Mouse (Mus musculus) left cerebral cortex, postnatal 25 days (tissue): ENCODE measurements around the gene Vmn1r26. TPM values are rescaled to one million over a fixed set of nuclear protein-coding genes. Genes with fewer than 3 reads are reported as not detected.
"Not testable (repeated sequence)": the region's sequence is repeated elsewhere in the genome, so short reads cannot be mapped to it uniquely, and the experiment has no call there.

ENCODE experiments used
- DNase-seq, 2 experiments: peaks; one replicate each; pipeline ENCODE4 v3.0.0; 2022; ENCODE audit warnings: low spot score in 2 of 2, mixed read lengths in 1 of 2
- intact Hi-C: fragments of 180-260 bp; cut with DNase I; formaldehyde crosslinking; loops from one replicate; pipeline ENCODE4 v1.15.1; 2025
- total RNA-seq, 2 experiments: library from RNA; stranded (reverse); gene quantifications; 2 replicates each; pipeline ENCODE4 v1.2.3; 2021

Vmn1r26 gene
- not detected for total RNA-seq

DNA sequence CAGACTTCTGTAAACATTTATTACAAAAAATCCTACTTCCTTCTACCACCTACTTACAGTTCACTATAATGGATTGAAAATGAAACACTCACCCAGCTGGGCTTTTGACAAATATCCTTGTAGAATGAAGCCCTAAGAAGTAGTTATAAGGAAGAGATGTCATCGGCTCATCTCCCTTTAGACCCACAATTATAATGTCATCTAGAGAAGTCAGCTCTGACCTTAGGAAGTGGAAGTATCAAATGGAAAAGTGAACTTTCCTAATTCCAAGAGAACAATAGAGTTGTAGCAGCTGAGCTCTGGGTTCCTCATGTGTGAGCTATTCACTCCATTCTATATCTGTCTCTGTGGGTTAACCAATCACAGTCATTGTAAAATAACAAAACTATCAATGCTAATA, at the start of gene Vmn1r26:
Gene Vmn1r26 (minus strand): TSS at position 101 of the 400 bp plus-strand sequence.
- no peak for DNase-seq
- intact Hi-C loops, result no loop called here

DNA sequence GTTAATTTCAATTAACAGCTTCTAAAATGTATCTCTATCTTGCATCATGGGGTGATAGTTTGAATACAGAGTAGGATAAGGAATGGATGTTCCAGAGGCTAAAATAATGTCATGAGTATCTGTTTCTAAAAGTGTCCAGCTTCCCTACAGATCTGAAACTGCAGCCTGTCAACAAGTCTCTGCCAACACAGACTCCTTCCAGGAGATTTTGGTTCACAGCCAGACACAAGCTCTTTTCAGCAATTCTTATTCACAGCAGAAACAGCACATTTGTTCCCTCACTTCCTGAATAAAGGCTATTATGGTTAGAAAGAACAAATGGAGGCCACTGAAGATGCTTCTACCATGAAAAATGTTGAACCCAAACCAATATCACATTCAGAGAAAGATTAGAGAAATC, 29.1 kb upstream of the Vmn1r26 start:
- DNase-seq, result peak; percentile 4 to 70
- intact Hi-C loops, result no loop called here

DNA sequence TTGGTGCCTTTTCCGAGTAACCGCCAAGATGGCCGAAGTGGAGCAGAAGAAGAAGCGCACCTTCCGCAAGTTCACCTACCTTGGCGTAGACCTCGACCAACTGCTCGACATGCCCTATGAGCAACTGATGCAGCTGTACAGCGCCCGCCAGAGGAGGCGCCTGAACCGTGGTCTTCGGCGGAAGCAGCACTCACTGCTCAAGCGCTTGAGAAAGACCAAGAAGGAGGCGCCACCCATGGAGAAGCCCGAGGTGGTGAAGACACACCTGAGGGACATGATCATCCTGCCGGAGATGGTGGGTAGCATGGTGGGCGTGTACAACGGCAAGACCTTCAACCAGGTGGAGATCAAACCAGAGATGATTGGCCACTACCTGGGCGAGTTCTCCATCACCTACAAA, 2.5 kb upstream of the Vmn1r26 start:
- intact Hi-C loops, DNase-seq: not testable (repeated sequence)

DNA sequence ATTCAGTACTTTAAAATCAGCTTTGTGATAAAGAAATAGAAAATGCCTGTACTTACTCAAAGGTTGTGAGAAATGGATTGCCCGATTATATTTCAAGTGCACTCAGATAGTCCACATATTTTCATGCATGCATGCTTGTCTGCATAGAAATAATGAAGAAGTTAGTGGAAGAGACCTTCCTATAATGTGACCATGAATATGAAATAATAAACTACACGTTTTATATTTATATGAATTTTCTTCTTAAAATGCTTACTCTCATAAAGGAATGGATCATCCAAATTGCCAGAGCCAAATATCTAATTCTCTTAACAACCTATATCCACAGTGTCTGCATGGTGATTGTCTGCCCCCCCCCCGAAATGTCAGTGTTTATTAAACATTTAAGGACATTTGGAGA, 34.2 kb downstream of the Vmn1r26 start, which contains the start of gene Vmn1r25:
Gene Vmn1r25 (minus strand): TSS at position 101 of the 400 bp plus-strand sequence.
- DNase-seq, result no peak
- intact Hi-C loops, result no loop called here

DNA sequence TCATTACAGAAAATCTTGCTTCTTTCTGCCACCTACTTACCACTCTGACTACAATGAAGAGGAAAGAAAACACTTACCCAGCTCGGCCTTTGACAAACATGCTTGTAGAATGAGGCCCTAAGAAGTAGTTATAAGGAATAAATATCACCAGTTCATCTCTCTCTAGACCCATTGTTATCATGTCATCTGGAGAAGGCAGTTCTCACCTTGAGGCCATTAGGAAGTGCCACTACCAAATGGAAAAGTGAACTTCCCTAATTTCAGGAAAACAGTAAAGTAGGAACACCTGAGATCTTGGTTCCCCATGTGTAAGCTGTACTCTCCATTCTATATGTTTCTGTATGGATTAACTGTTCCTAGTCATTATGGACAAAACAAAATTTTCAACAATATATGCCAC, 53.6 kb downstream of the Vmn1r26 start, which contains the start of gene Vmn1r24:
Gene Vmn1r24 (minus strand): TSS at position 101 of the 400 bp plus-strand sequence.
- DNase-seq, intact Hi-C loops: not testable (repeated sequence)

Other genes starting within 250 kb of the Vmn1r26 start
- gene Vopp1, start 190.0 kb downstream of the Vmn1r26 start, total RNA-seq, result 100 to 1,000 TPM; 150 to 151 TPM
- gene Vmn1r21, start 164.8 kb downstream of the Vmn1r26 start, total RNA-seq, result not detected
- not detected for gene Vmn1r22, start 107.1 kb downstream of the Vmn1r26 start, total RNA-seq
- gene Vmn1r23, start 88.3 kb downstream of the Vmn1r26 start, total RNA-seq, result not detected
- gene Vmn1r24, start 53.7 kb downstream of the Vmn1r26 start, total RNA-seq, result not detected
- not detected for gene Vmn1r25, start 34.3 kb downstream of the Vmn1r26 start, total RNA-seq
- not detected for gene Vmn1r27, start 203.7 kb upstream of the Vmn1r26 start, total RNA-seq
- not detected for gene Vmn1r28, start 246.9 kb upstream of the Vmn1r26 start, total RNA-seq